Mouse (Mus musculus): ENCODE measurements at regions not wholly inside any gene's neighbourhood (a gene's known extent, or its start where the extent isn't known, plus 50 kb on each side); places are given as distances from the start of the nearest gene placed in this dataset.

DNA sequence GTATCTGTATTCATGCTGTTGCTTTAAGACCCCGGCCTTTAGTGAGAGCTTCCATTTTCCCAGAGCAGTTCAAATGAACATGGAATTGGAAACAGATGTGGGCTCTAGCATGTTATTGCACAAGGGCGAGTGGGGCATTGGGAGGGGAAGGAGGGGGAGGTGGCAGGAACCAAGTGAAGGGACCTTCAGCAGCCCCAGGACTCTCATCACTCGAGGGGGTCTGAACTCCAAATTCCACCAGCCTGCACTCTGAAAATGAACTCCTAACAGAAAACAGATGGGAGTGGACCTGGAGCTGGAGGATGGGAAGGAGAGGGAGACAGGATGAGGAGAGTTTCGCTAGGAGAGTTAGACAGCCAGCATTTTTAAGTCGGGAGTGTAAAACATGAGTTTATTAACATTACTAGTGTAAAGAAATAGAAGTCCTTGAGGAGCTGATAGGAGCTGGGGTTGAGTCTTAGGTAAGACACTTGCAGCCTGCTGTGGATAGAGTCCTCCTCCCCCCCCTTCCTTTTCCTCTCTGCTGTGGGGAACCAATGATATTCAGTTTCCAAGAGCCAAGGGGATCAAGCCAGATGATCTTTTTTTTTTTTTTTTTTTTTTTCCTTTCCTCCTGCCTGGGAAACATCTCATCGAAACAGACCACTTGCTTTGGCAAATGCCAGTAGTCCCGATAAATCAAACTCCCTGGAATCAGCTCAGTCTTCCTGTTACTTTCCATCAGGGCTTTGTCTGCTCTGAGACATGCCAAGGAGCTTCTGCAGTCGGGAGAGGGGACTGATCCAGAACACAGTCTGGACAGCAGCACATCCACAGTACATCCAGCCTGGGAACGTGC lies 351.0 kb downstream of the Ets1 start:
- Histone ChIP-seq H3K27me3 (replicated peaks; ENCODE audit: control insufficient read depth, insufficient read depth, low read length) (no peaks in the 10 kb centered on the region), H3K9me3 (ENCODE audit: control insufficient read depth, low read length) (no peaks in the 10 kb centered on the region), H3K9ac (ENCODE audit: low read depth, low read length) (no peak overlapping the region), H3K36me3 (ENCODE audit: control insufficient read depth, insufficient read depth, low read length) (no peaks in the 10 kb centered on the region), H3K4me1 (ENCODE audit: control insufficient read depth, insufficient read depth, low read length) (no peaks in the 10 kb centered on the region), H3K4me2 (ENCODE audit: low read depth, low read length) (no peak overlapping the region), H3K4me3 (ENCODE audit: low read length) (no peak overlapping the region), H3K27ac (ENCODE audit: low read length) (no peak overlapping the region)
- ATAC-seq: peak; percentile 75
- WGBS: 45% methylated on average over 9 of the region's 9 CpGs

DNA sequence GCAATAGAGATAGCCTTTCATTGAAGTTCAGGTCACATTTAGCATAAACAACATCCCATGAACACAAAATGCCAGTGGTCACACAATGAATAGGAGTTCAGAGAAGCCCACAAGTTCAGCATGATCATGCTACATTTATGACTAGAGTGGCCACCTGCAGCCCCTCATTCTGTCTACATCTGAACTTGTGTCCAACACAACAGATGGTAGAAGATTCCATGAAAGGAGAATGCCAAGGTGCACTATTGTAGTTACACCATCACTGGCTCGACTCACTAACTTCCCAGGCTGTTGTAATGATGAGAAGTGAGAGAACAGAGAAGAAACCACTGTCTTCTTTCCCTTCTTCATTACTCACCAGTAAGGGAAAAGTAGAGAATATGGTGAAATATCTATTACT lies 353.0 kb downstream of the Ets1 start:
- Histone ChIP-seq H3K4me1 (ENCODE audit: control insufficient read depth, insufficient read depth, low read length) (no peaks in the 10 kb centered on the region), H3K27ac (ENCODE audit: low read length) (no peak overlapping the region), H3K4me3 (ENCODE audit: low read length) (no peak overlapping the region), H3K36me3 (ENCODE audit: control insufficient read depth, insufficient read depth, low read length) (no peaks in the 10 kb centered on the region), H3K27me3 (replicated peaks; ENCODE audit: control insufficient read depth, insufficient read depth, low read length) (no peaks in the 10 kb centered on the region), H3K9me3 (ENCODE audit: control insufficient read depth, low read length) (no peaks in the 10 kb centered on the region), H3K9ac (ENCODE audit: low read depth, low read length) (no peak overlapping the region), H3K4me2 (ENCODE audit: low read depth, low read length) (no peak overlapping the region)
- 90% methylated on average over 1 of the region's 1 CpGs for WGBS
- no peak for ATAC-seq

- Histone ChIP-seq H3K4me2 (ENCODE audit: low read depth, low read length) (no peak overlapping the region), H3K9me3 (ENCODE audit: control insufficient read depth, low read length) (no peaks in the 10 kb centered on the region), H3K4me1 (ENCODE audit: control insufficient read depth, insufficient read depth, low read length) (0 out of 2 replicates have a peak, but pooled peaks cover 6% of the 10 kb centered on the region), H3K27ac (ENCODE audit: low read length) (no peak overlapping the region), H3K36me3 (ENCODE audit: control insufficient read depth, insufficient read depth, low read length) (no peaks in the 10 kb centered on the region), H3K9ac (ENCODE audit: low read depth, low read length) (no peak overlapping the region), H3K27me3 (replicated peaks; ENCODE audit: control insufficient read depth, insufficient read depth, low read length) (no peaks in the 10 kb centered on the region), H3K4me3 (ENCODE audit: low read length) (no peak overlapping the region)
- ATAC-seq: no peak
- WGBS: 83% methylated on average over 1 of the region's 1 CpGs
Observed at GRCm38 (mm10) chr9:32998323-32998722, 362.3 kb downstream of the Ets1 start.

DNA sequence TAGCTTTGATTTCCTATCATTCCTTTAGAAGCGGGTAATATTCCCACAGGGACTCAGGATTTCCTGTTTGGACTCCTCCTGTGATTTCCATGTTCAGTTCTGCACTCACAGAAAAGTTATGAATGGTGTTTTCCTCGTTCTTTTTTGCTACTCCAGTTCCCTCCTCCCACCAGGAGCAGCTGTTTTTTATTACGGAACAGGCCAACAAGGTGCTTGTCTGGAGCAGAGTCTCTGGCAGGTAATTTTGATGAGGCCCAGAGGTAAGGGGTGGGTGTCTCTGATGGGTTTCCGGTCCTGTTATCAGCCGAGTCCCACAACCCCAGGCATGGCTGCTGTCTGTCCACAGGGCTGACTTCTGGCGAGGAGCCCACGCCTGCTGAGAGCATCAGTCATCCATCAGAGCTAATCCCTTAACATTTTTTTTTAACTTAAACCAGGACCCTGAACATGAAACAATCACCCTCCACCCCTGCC lies 364.7 kb downstream of the Ets1 start:
- H3K36me3 ChIP-seq (ENCODE audit: control insufficient read depth, insufficient read depth, low read length): no peaks in the 10 kb centered on the region
- peak; percentile 55 for ATAC-seq
- H3K27ac ChIP-seq (ENCODE audit: low read length): peak overlapping the region; percentile 20; the same call in 1 of the 2 replicates
- H3K4me2 ChIP-seq (ENCODE audit: low read depth, low read length): peak overlapping the region; percentile 17; the same call in 1 of the 2 replicates
- H3K4me1 ChIP-seq (ENCODE audit: control insufficient read depth, insufficient read depth, low read length): 0 out of 2 replicates have a peak, but pooled peaks cover 6% of the 10 kb centered on the region
- H3K4me3 ChIP-seq (ENCODE audit: low read length): no peak overlapping the region
- H3K9me3 ChIP-seq (ENCODE audit: control insufficient read depth, low read length): no peaks in the 10 kb centered on the region
- H3K9ac ChIP-seq (ENCODE audit: low read depth, low read length): no peak overlapping the region
- 40% methylated on average over 7 of the region's 7 CpGs for WGBS
- H3K27me3 ChIP-seq (replicated peaks; ENCODE audit: control insufficient read depth, insufficient read depth, low read length): no peaks in the 10 kb centered on the region

GRCm38 (mm10) chr9:33001165-33001949 lies 365.3 kb downstream of the Ets1 start:
- Histone ChIP-seq H3K4me2 (ENCODE audit: low read depth, low read length) (peak overlapping the region; percentile 17; the same call in 1 of the 2 replicates), H3K4me1 (ENCODE audit: control insufficient read depth, insufficient read depth, low read length) (0 out of 2 replicates have a peak, but pooled peaks cover 6% of the 10 kb centered on the region), H3K36me3 (ENCODE audit: control insufficient read depth, insufficient read depth, low read length) (no peaks in the 10 kb centered on the region), H3K4me3 (ENCODE audit: low read length) (no peak overlapping the region), H3K27ac (ENCODE audit: low read length) (peak overlapping the region; percentile 20; the same call in 1 of the 2 replicates), H3K9ac (ENCODE audit: low read depth, low read length) (no peak overlapping the region), H3K9me3 (ENCODE audit: control insufficient read depth, low read length) (no peaks in the 10 kb centered on the region), H3K27me3 (replicated peaks; ENCODE audit: control insufficient read depth, insufficient read depth, low read length) (no peaks in the 10 kb centered on the region)
- peak; percentile 63 for ATAC-seq
- 40% methylated on average over 9 of the region's 9 CpGs for WGBS

- Histone ChIP-seq H3K4me1 (ENCODE audit: control insufficient read depth, insufficient read depth, low read length) (0 out of 2 replicates have a peak, but pooled peaks cover 6% of the 10 kb centered on the region), H3K36me3 (ENCODE audit: control insufficient read depth, insufficient read depth, low read length) (no peaks in the 10 kb centered on the region)
- 87% methylated on average over 1 of the region's 1 CpGs for WGBS
Observed at GRCm38 (mm10) chr9:33003880-33004279, 367.9 kb downstream of the Ets1 start.

DNA sequence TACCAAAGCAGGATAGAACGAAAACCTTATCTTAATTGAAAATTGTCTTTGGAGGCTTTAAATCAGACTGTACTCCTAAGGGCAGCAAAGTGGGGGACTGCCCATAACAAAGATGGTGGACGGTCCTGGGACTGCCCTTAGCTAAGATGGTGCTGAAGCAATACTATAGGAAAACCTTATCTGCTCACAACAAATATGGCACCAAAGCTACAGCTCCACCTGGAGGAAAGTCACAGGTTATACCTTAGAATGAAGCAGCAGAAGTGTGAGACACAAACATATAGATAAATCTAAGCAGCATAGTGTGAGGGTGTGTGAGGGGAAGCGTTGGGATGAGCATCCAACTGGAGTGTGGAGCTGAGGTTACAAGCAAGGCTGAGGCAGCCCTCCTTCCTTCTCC lies 368.5 kb downstream of the Ets1 start:
- Histone ChIP-seq H3K4me3 (ENCODE audit: low read length) (no peak overlapping the region), H3K27ac (ENCODE audit: low read length) (no peak overlapping the region), H3K9ac (ENCODE audit: low read depth, low read length) (no peak overlapping the region), H3K9me3 (ENCODE audit: control insufficient read depth, low read length) (no peaks in the 10 kb centered on the region), H3K4me2 (ENCODE audit: low read depth, low read length) (no peak overlapping the region), H3K36me3 (ENCODE audit: control insufficient read depth, insufficient read depth, low read length) (no peaks in the 10 kb centered on the region), H3K27me3 (replicated peaks; ENCODE audit: control insufficient read depth, insufficient read depth, low read length) (no peaks in the 10 kb centered on the region), H3K4me1 (ENCODE audit: control insufficient read depth, insufficient read depth, low read length) (0 out of 2 replicates have a peak, but pooled peaks cover 6% of the 10 kb centered on the region)
- WGBS: 93% methylated on average over 3 of the region's 3 CpGs
- ATAC-seq: no peak

More at GRCm38 (mm10) chr9:33003880-33004279, 367.9 kb downstream of the Ets1 start:
- no peak for ATAC-seq
- no peak overlapping the region for H3K9ac ChIP-seq (ENCODE audit: low read depth, low read length)
- H3K4me3 ChIP-seq (ENCODE audit: low read length): no peak overlapping the region
- H3K27ac ChIP-seq (ENCODE audit: low read length): no peak overlapping the region
- H3K9me3 ChIP-seq (ENCODE audit: control insufficient read depth, low read length): no peaks in the 10 kb centered on the region
- no peaks in the 10 kb centered on the region for H3K27me3 ChIP-seq (replicated peaks; ENCODE audit: control insufficient read depth, insufficient read depth, low read length)
- no peak overlapping the region for H3K4me2 ChIP-seq (ENCODE audit: low read depth, low read length)

GRCm38 (mm10) chr9:33007456-33008063 lies 371.5 kb downstream of the Ets1 start:
- no peaks in the 10 kb centered on the region for H3K4me1 ChIP-seq (ENCODE audit: control insufficient read depth, insufficient read depth, low read length)
- WGBS: 70% methylated on average over 3 of the region's 3 CpGs
- no peak for ATAC-seq
- no peaks in the 10 kb centered on the region for H3K9me3 ChIP-seq (ENCODE audit: control insufficient read depth, low read length)
- no peaks in the 10 kb centered on the region for H3K36me3 ChIP-seq (ENCODE audit: control insufficient read depth, insufficient read depth, low read length)
- no peak overlapping the region for H3K4me2 ChIP-seq (ENCODE audit: low read depth, low read length)
- H3K27me3 ChIP-seq (replicated peaks; ENCODE audit: control insufficient read depth, insufficient read depth, low read length): no peaks in the 10 kb centered on the region
- no peak overlapping the region for H3K9ac ChIP-seq (ENCODE audit: low read depth, low read length)
- no peak overlapping the region for H3K4me3 ChIP-seq (ENCODE audit: low read length)
- no peak overlapping the region for H3K27ac ChIP-seq (ENCODE audit: low read length)

- Histone ChIP-seq H3K36me3 (ENCODE audit: control insufficient read depth, insufficient read depth, low read length) (no peaks in the 10 kb centered on the region), H3K4me1 (ENCODE audit: control insufficient read depth, insufficient read depth, low read length) (no peaks in the 10 kb centered on the region), H3K27ac (ENCODE audit: low read length) (no peak overlapping the region), H3K4me2 (ENCODE audit: low read depth, low read length) (no peak overlapping the region), H3K4me3 (ENCODE audit: low read length) (no peak overlapping the region), H3K27me3 (replicated peaks; ENCODE audit: control insufficient read depth, insufficient read depth, low read length) (no peaks in the 10 kb centered on the region), H3K9ac (ENCODE audit: low read depth, low read length) (no peak overlapping the region), H3K9me3 (ENCODE audit: control insufficient read depth, low read length) (no peaks in the 10 kb centered on the region)
- ATAC-seq: no peak
Observed at GRCm38 (mm10) chr9:33011241-33011640, 375.2 kb downstream of the Ets1 start.
